Mouse (Mus musculus) liver, embryonic 14.5 days (tissue): ENCODE results near the gene Lexm. TPM values are rescaled to one million over a fixed set of nuclear protein-coding genes. Genes with fewer than 3 reads are reported as not detected.

Source experiments
- ATAC-seq: fragments of 200-750 bp; cut with Nextera tagmentation; 2 replicates; pipeline ENCODE4 v1.8.0; 2017; ENCODE audit warnings: moderate number of reproducible peaks, mild to moderate bottlenecking, moderate library complexity; ENCODE audit not compliant: insufficient read depth
- DNase-seq, 3 experiments: peaks; one replicate each; pipeline ENCODE4 v3.0.0-alpha.2; 2012 to 2013; ENCODE audit warnings: low read depth in 3 of 3, low spot score in 3 of 3
- H3K27ac ChIP-seq: fragments of 300-500 bp; sonication (generic); 2 replicates; pipeline ENCODE4 v1.5.1; 2014; ENCODE audit warnings: moderate library complexity, mild to moderate bottlenecking, control low read depth, inconsistent platforms
- H3K27me3 ChIP-seq: fragments of 300-500 bp; sonication (generic); 2 replicates; pipeline ENCODE4 v1.6.1; 2014; ENCODE audit warnings: mild to moderate bottlenecking, low read length, moderate library complexity; ENCODE audit not compliant: control insufficient read depth, insufficient read depth
- H3K36me3 ChIP-seq: fragments of 300-500 bp; sonication (generic); replicated peaks from 2 replicates; pipeline ENCODE4 v1.6.1; 2014; ENCODE audit warnings: low read depth; ENCODE audit not compliant: control insufficient read depth, insufficient read depth
- H3K4me1 ChIP-seq, 2 experiments: fragments of 200-500 bp in 1 of 2; fragments of 300-500 bp in 1 of 2; sonication (generic) in 1 of 2; replicated peaks; 2 replicates each; pipeline ENCODE4 v1.6.1; 2012 to 2014; ENCODE audit warnings: antibody characterized with exemption in 1 of 2, inconsistent platforms in 1 of 2, low read length in 1 of 2; ENCODE audit not compliant: control insufficient read depth in 2 of 2, insufficient read depth in 2 of 2
- H3K4me2 ChIP-seq: fragments of 300-500 bp; sonication (generic); 2 replicates; pipeline ENCODE4 v1.6.1; 2014; ENCODE audit warnings: low read depth, mild to moderate bottlenecking, control low read depth, moderate library complexity
- H3K4me3 ChIP-seq, 2 experiments: fragments of 200-500 bp in 1 of 2; fragments of 300-500 bp in 1 of 2; sonication (generic) in 1 of 2; 2 replicates each; pipeline ENCODE4 v1.5.1; 2012 to 2014; ENCODE audit warnings: low read depth in 2 of 2, low read length in 2 of 2, mild to moderate bottlenecking in 2 of 2, control low read depth in 1 of 2, inconsistent platforms in 1 of 2, moderate library complexity in 1 of 2; ENCODE audit not compliant: insufficient read depth in 1 of 2
- H3K9ac ChIP-seq: fragments of 300-500 bp; sonication (generic); replicated peaks from 2 replicates; pipeline ENCODE4 v1.6.1; 2014; ENCODE audit warnings: mild to moderate bottlenecking, control low read depth, moderate library complexity
- H3K9me3 ChIP-seq: fragments of 300-500 bp; sonication (generic); 2 replicates; pipeline ENCODE4 v1.6.1; 2016; ENCODE audit warnings: low read length, mixed read lengths; ENCODE audit not compliant: control insufficient read depth
- CTCF ChIP-seq: IDR thresholded peaks from 2 replicates; pipeline ENCODE4 v1.5.1; 2016; ENCODE audit warnings: antibody characterized with exemption, low read depth, control low read depth
- EP300 ChIP-seq: IDR thresholded peaks from 2 replicates; pipeline ENCODE4 v1.6.1; 2016; ENCODE audit warnings: antibody characterized with exemption, low read depth
- WGBS: fragments of 180-500 bp; shearing (Covaris S2); extraction: QIAGEN DNeasy Blood & Tissue Kit; methylation state at CpG from one replicate; pipeline ENCODE4 v1.1.7; 2014; ENCODE audit not compliant: insufficient replicate concordance; 5-methylcytosine and 5-hydroxymethylcytosine counted together
- polyA plus RNA-seq, 2 experiments: library from polyadenylated mRNA; depleted of rRNA in 1 of 2; stranded (reverse) in 1 of 2; unstranded in 1 of 2; fragments of >200 nt; fragmentation: Nextera tagmentation in 1 of 2; extraction: Ambion mirVana in 1 of 2; gene quantifications; 2 replicates each; pipeline versions ENCODE4 v1.2.1 to v1.2.3; 2012 to 2014

The Lexm gene
- polyA plus RNA-seq, 2 experiments, result 0.10 TPM; not detected in 1

- H3K4me2 ChIP-seq, result no peak overlapping the region
- WGBS, result 73% methylated on average over 6 of the region's 6 CpGs
- no peak overlapping the region for H3K27ac ChIP-seq
- no peak overlapping the region for H3K9ac ChIP-seq
- H3K9me3 ChIP-seq, result no peaks in the 10 kb centered on the region
- no peak for ATAC-seq
- no peak overlapping the region for H3K4me3 ChIP-seq
- H3K27me3 ChIP-seq, result no peaks in the 10 kb centered on the region
- TF ChIP-seq EP300 (no peak), CTCF (no peak)
- peaks cover 5 to 9% of the 10 kb centered on the region in 2 experiments; a peak in 3 of 4 replicates for H3K4me1 ChIP-seq
- DNase-seq, result no peak
- no peaks in the 10 kb centered on the region for H3K36me3 ChIP-seq
Measured at GRCm38 (mm10) chr4:106647137-106647536, 30.1 kb upstream of the Lexm start.

GRCm38 (mm10) chr4:106645797-106646196 lies 28.8 kb upstream of the Lexm start:
- no peak overlapping the region for H3K9ac ChIP-seq
- H3K4me2 ChIP-seq, result no peak overlapping the region
- no peak overlapping the region for H3K27ac ChIP-seq
- no peak for ATAC-seq
- no peaks in the 10 kb centered on the region for H3K27me3 ChIP-seq
- no peak overlapping the region for H3K4me3 ChIP-seq
- no peaks in the 10 kb centered on the region for H3K36me3 ChIP-seq
- 0 out of 4 replicates have a peak, but pooled peaks cover 0 to 2% of the 10 kb centered on the region in 2 experiments for H3K4me1 ChIP-seq
- DNase-seq, result no peak
- H3K9me3 ChIP-seq, result no peaks in the 10 kb centered on the region
- 58% methylated on average over 5 of the region's 5 CpGs for whole genome bisulfite sequencing
- no peak for TF ChIP-seq EP300

- Histone ChIP-seq H3K4me1 (no peaks in the 10 kb centered on the region), H3K27me3 (no peaks in the 10 kb centered on the region), H3K9ac (no peak overlapping the region), H3K36me3 (no peaks in the 10 kb centered on the region), H3K4me3 (no peak overlapping the region), H3K9me3 (no peaks in the 10 kb centered on the region), H3K4me2 (no peak overlapping the region), H3K27ac (no peak overlapping the region)
- 50% methylated on average over 6 of the region's 6 CpGs for WGBS
- ATAC-seq, result no peak
- no peak for DNase-seq
- no peak for TF ChIP-seq CTCF
- TF ChIP-seq EP300, result no peak
Measured at GRCm38 (mm10) chr4:106644218-106644610, 27.2 kb upstream of the Lexm start.

- H3K9me3 ChIP-seq, result no peaks in the 10 kb centered on the region
- no peak overlapping the region for H3K9ac ChIP-seq
- no peaks in the 10 kb centered on the region for H3K27me3 ChIP-seq
- H3K4me2 ChIP-seq, result no peak overlapping the region
- no peaks in the 10 kb centered on the region for H3K4me1 ChIP-seq
- no peaks in the 10 kb centered on the region for H3K36me3 ChIP-seq
- no peak overlapping the region for H3K27ac ChIP-seq
- TF ChIP-seq EP300, result no peak
- TF ChIP-seq CTCF, result no peak
- H3K4me3 ChIP-seq, result no peak overlapping the region
- ATAC-seq (no peak), DNase-seq (no peak)
- 22% methylated on average over 8 of the region's 8 CpGs for WGBS
Measured at GRCm38 (mm10) chr4:106643483-106644217, 26.6 kb upstream of the Lexm start.

GRCm38 (mm10) chr4:106634086-106634479 lies 17.0 kb upstream of the Lexm start:
- no peak for DNase-seq
- TF ChIP-seq CTCF (no peak), EP300 (no peak)
- H3K4me2 ChIP-seq, result no peak overlapping the region
- H3K4me1 ChIP-seq, result 0 out of 4 replicates have a peak, but pooled peaks cover 0 to 2% of the 10 kb centered on the region in 2 experiments
- H3K36me3 ChIP-seq, result no peaks in the 10 kb centered on the region
- no peak overlapping the region for H3K9ac ChIP-seq
- no peaks in the 10 kb centered on the region for H3K27me3 ChIP-seq
- H3K4me3 ChIP-seq, result no peak overlapping the region
- H3K9me3 ChIP-seq, result no peaks in the 10 kb centered on the region
- no peak overlapping the region for H3K27ac ChIP-seq
- no peak for ATAC-seq
- WGBS, result 28% methylated on average over 9 of the region's 9 CpGs
